Mouse (Mus musculus) kidney, embryonic 14.5 days (tissue): ENCODE results near the gene Acp2. TPM values are rescaled to one million over a fixed set of nuclear protein-coding genes. Genes with fewer than 3 reads are reported as not detected.
"Not testable (repeated sequence)": the region's sequence is repeated elsewhere in the genome, so short reads cannot be mapped to it uniquely, and the experiment has no call there.

ENCODE experiments used
- ATAC-seq: fragments of 200-750 bp; cut with Nextera tagmentation; 2 replicates; pipeline ENCODE4 v1.8.0; 2017; ENCODE audit warnings: moderate number of reproducible peaks, mild to moderate bottlenecking, moderate TSS enrichment, moderate library complexity; ENCODE audit not compliant: low FRiP score, low TSS enrichment
- H3K27ac ChIP-seq: fragments of 300-500 bp; sonication (generic); 2 replicates; pipeline ENCODE4 v1.5.1; 2014; ENCODE audit warnings: low read depth, mild to moderate bottlenecking, low read length, moderate library complexity, mixed read lengths
- H3K27me3 ChIP-seq: fragments of 300-500 bp; sonication (generic); 2 replicates; pipeline ENCODE4 v1.6.1; 2014; ENCODE audit warnings: mild to moderate bottlenecking, low read length; ENCODE audit not compliant: control insufficient read depth, insufficient read depth
- H3K36me3 ChIP-seq: fragments of 300-500 bp; sonication (generic); 2 replicates; pipeline ENCODE4 v1.6.1; 2014; ENCODE audit warnings: low read length, mixed read lengths; ENCODE audit not compliant: control insufficient read depth, insufficient read depth
- H3K4me1 ChIP-seq: fragments of 300-500 bp; sonication (generic); 2 replicates; pipeline ENCODE4 v1.6.1; 2014; ENCODE audit warnings: low read length, mixed read lengths; ENCODE audit not compliant: control insufficient read depth, insufficient read depth
- H3K4me2 ChIP-seq: fragments of 300-500 bp; sonication (generic); replicated peaks from 2 replicates; pipeline ENCODE4 v1.6.1; 2014; ENCODE audit warnings: low read depth, mild to moderate bottlenecking, low read length
- H3K4me3 ChIP-seq: fragments of 300-500 bp; sonication (generic); 2 replicates; pipeline ENCODE4 v1.5.1; 2014; ENCODE audit warnings: mild to moderate bottlenecking, low read length
- H3K9ac ChIP-seq: fragments of 300-500 bp; sonication (generic); 2 replicates; pipeline ENCODE4 v1.6.1; 2014; ENCODE audit warnings: low read depth, mild to moderate bottlenecking, low read length, moderate library complexity
- H3K9me3 ChIP-seq: fragments of 300-500 bp; sonication (generic); 2 replicates; pipeline ENCODE4 v1.6.1; 2016; ENCODE audit warnings: low read length; ENCODE audit not compliant: control insufficient read depth
- WGBS: fragments of 180-500 bp; shearing (Covaris S2); extraction: QIAGEN DNeasy Blood & Tissue Kit; methylation state at CpG from one replicate; pipeline ENCODE4 v1.1.7; 2014; 5-methylcytosine and 5-hydroxymethylcytosine counted together
- polyA plus RNA-seq: library from polyadenylated mRNA; unstranded; fragments of >200 nt; fragmentation: Nextera tagmentation; extraction: Ambion mirVana; gene quantifications from 2 replicates; pipeline ENCODE4 v1.2.1, GENCODE M21; 2014

Gene Acp2
- polyA plus RNA-seq, 1 experiment from 2014 or later, result 25.4 TPM

DNA sequence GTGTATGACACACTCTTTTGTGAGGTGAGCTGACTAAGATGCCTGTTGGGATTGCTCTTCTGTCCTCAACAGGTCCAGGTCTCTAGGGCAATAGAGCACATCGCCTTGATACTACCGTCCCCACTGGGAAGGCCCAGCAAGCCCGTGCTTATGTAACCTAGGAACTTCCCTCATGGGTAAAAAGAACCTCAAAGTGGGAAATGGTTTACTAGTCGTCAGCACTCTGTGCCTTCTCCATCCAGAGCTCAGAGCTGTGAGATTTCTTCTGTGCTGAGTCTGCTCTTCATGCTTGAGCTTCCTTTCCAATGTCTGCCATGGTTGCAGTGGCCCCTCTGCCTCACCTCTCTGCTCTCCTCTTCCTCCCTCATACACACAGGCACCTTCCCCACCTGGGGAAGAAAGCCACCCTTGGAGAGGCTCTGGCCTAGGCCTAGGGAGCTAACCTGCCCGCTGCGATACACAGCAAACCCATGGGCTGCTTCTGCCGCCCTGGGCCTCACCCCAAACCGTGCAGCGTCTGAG is 3.6 kb downstream of the Acp2 start:
- 89% methylated on average over 9 of the region's 9 CpGs for whole genome bisulfite sequencing
- Histone ChIP-seq H3K4me2 (no peak overlapping the region), H3K27me3 (no peaks in the 10 kb centered on the region), H3K4me3 (no peak overlapping the region), H3K27ac (no peak overlapping the region), H3K4me1 (peaks cover 10% of the 10 kb centered on the region), H3K9me3 (no peaks in the 10 kb centered on the region), H3K9ac (no peak overlapping the region), H3K36me3 (peaks cover 55% of the 10 kb centered on the region)
- no peak for ATAC-seq

- peaks cover 51% of the 10 kb centered on the region for H3K36me3 ChIP-seq
Observed at GRCm38 (mm10) chr2:91213311-91213710, 10.6 kb downstream of the Acp2 start.

GRCm38 (mm10) chr2:91217032-91217431 is 14.3 kb downstream of the Acp2 start:
- ATAC-seq, result no peak
- Histone ChIP-seq H3K36me3 (peaks cover 17% of the 10 kb centered on the region), H3K4me2 (no peak overlapping the region), H3K4me1 (no peaks in the 10 kb centered on the region), H3K27me3 (no peaks in the 10 kb centered on the region), H3K9ac (no peak overlapping the region), H3K27ac (no peak overlapping the region), H3K9me3 (no peaks in the 10 kb centered on the region), H3K4me3 (no peak overlapping the region)
- 65% methylated on average over 4 of the region's 4 CpGs for WGBS

More at GRCm38 (mm10) chr2:91213311-91213710, 10.6 kb downstream of the Acp2 start:
- Histone ChIP-seq H3K9me3 (no peaks in the 10 kb centered on the region), H3K4me3 (no peak overlapping the region), H3K27ac (no peak overlapping the region), H3K4me1 (no peaks in the 10 kb centered on the region), H3K4me2 (no peak overlapping the region), H3K9ac (no peak overlapping the region), H3K27me3 (no peaks in the 10 kb centered on the region)
- no peak for ATAC-seq

DNA sequence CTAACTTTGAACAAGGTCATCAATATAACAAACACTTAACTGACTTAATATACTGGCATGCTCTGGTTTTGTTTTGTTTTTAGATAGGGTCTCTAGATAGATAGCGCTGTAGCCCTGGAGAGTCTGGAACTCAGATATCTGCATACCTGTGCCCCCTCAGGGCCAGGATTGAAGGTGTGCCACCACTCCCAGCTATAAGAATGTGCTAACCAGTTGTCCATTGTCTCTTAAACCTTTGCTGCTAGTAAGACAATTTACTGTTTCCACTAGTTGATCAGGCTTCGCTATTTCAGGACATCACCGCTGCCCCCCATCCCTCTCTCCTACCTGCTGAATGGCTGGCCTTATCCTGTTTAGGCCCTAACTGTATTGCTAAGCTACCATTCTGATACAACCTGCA is 17.8 kb downstream of the Acp2 start:
- Histone ChIP-seq H3K4me3 (no peak overlapping the region), H3K4me2 (no peak overlapping the region), H3K9ac (no peak overlapping the region), H3K36me3 (peaks cover 7% of the 10 kb centered on the region; the same call in 1 of the 2 replicates), H3K4me1 (no peaks in the 10 kb centered on the region), H3K9me3 (no peaks in the 10 kb centered on the region), H3K27me3 (no peaks in the 10 kb centered on the region), H3K27ac (no peak overlapping the region)
- 95% methylated on average over 3 of the region's 3 CpGs for WGBS
- no peak for ATAC-seq

- 86% methylated on average over 2 of the region's 2 CpGs for WGBS
- ATAC-seq, result no peak
- H3K4me3 ChIP-seq, result no peak overlapping the region
- no peaks in the 10 kb centered on the region for H3K9me3 ChIP-seq
- no peaks in the 10 kb centered on the region for H3K4me1 ChIP-seq
- H3K27me3 ChIP-seq, result no peaks in the 10 kb centered on the region
- H3K27ac ChIP-seq, result no peak overlapping the region
- no peak overlapping the region for H3K9ac ChIP-seq
- H3K4me2 ChIP-seq, result no peak overlapping the region
- no peaks in the 10 kb centered on the region for H3K36me3 ChIP-seq
Observed at GRCm38 (mm10) chr2:91223614-91224013, 20.9 kb downstream of the Acp2 start.

DNA sequence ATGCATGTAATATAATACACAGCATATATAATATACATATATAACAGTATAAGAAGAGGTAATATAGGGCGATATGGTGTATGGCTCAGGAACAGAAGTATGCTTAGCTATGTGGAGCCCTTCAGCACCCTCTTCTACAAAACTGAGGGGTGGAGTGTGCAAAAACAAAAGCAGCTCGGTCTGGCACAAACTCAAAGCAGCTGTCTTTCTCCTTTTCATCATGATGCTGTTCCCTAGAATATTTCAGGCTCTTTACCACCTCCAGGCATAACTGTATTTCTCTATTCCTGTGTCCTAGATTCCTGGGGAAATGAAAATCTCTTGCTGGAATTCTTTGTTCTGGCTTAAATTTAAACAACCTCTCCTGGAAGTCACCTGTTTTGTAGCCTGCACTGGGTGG is 27.1 kb downstream of the Acp2 start:
- no peak overlapping the region for H3K4me2 ChIP-seq
- WGBS, result 85% methylated on average over 2 of the region's 2 CpGs
- H3K9me3 ChIP-seq, result no peaks in the 10 kb centered on the region
- no peaks in the 10 kb centered on the region for H3K27me3 ChIP-seq
- no peak overlapping the region for H3K9ac ChIP-seq
- H3K4me1 ChIP-seq, result no peaks in the 10 kb centered on the region
- no peak overlapping the region for H3K27ac ChIP-seq
- H3K36me3 ChIP-seq, result peaks cover 8% of the 10 kb centered on the region; the same call in 1 of the 2 replicates
- no peak overlapping the region for H3K4me3 ChIP-seq
- ATAC-seq, result no peak

DNA sequence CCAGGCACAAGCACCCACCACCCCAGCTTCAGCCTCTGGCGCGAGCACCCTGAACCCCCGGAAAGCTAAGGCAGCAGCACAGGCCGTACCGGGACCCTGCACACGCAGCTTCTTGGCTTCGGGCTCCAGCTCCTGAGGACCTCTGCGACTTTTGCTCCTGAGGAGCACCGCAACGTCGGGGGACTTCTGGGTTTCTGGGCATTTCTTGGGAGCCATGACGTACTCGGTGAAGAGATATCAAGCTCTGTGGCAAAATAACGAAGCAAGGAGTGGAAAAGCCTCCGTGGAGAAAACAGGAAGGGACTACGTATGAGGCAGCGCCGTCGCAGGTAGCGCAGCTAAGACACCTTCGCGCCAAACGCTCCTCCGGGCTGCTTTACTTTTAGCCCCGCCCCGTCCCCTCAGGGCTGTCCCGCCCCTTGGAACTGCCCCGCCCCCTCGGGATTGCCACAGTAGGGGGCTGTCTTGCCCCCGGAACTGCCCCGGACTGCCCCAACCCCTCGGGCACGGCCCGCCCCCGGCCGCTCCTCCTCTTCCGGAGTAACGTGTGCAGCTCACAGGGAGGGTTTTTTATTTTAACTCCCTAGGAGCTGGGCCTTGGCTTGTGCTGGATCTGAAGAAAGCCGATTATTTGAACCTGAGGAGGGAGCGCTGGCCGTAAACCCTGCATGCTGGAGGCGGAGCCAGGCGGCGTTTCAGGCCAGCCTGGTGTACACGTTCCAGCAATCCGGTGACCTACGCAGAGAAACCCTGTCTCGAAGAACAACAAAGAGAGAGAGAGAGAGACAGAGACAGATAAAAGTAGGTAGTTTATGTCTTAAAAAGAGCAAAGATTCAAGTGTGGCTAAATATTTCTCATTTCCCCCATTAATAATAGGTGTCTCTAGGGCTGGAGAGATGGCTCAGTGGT is 34.2 kb downstream of the Acp2 start, which contains the start of gene Ddb2:
Gene Ddb2 (minus strand): TSS at position 382 of the 910 bp plus-strand sequence.
- 0 out of 2 replicates have a peak, but pooled peaks cover 2% of the 10 kb centered on the region for H3K4me1 ChIP-seq
- ATAC-seq, result peak; percentile 98
- peak within 1 kb of the TSS; percentile 90 for H3K4me2 ChIP-seq
- H3K9ac ChIP-seq, result peak within 1 kb of the TSS; percentile 69
- WGBS, result under 1% methylated on average over 48 of the region's 48 CpGs
- peaks cover 8% of the 10 kb centered on the region; the same call in 1 of the 2 replicates for H3K36me3 ChIP-seq
- H3K27me3 ChIP-seq, result no peaks in the 10 kb centered on the region
- H3K9me3 ChIP-seq, result no peaks in the 10 kb centered on the region
- peak within 1 kb of the TSS; percentile 71 for H3K4me3 ChIP-seq
- peak within 1 kb of the TSS; percentile 93 for H3K27ac ChIP-seq

DNA sequence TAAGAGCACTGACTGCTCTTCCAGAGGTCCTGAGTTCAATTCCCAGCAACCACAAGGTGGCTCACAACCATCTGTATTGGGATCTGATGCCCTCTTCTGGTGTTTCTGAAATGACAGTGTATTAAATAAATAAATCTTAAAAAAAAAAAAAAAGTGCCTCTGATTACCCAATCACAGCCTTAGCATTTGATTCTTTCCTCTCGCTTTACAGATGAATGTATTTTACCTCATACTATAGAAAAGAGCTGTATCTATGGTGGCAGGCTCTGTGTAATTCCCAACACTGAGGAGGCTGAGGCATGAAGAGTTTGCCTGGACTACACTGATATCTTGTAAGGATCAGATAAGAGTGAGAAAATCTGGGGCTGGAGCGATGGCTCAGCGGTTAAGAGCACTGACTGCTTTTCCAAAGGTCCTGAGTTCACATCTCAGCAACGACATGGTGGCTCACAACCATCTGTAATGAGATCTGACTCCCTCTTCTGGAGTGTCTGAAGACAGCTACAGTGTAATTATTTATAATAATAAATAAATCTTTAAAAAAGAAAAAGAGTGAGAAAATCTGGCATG is 34.9 kb downstream of the Acp2 start:
- H3K27me3 ChIP-seq, H3K9me3 ChIP-seq, H3K36me3 ChIP-seq, H3K4me1 ChIP-seq: not testable (repeated sequence)
- 17% methylated on average over 4 of the region's 4 CpGs for WGBS
- peak overlapping the region; percentile 71 for H3K4me3 ChIP-seq
- H3K9ac ChIP-seq, result peak overlapping the region; percentile 51; the same call in 1 of the 2 replicates
- ATAC-seq, result peak; percentile 7; the same call in 1 of the 2 replicates
- H3K27ac ChIP-seq, result peak overlapping the region; percentile 93; the same call in 1 of the 2 replicates
- peak overlapping the region; percentile 90 for H3K4me2 ChIP-seq

DNA sequence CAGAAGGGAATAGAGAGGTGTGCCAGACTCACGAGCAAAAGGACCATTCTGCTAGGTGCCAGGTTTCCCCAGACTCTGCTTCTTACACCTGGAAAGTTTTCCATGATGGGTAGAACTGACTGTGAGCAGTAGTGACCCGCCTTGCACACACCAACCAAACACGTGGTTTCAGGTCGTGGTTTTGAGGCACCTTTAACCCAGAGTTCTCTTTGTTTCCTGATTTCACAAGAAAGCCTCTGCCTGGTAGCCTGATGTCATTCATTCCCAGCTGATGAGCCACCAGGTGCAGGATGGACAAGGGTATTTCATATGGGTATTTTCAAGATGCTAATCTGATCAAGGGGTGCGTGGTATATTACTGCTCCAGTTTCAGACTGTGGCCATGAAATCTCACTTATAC is 39.9 kb downstream of the Acp2 start:
- no peak overlapping the region for H3K27ac ChIP-seq
- H3K4me1 ChIP-seq, result no peaks in the 10 kb centered on the region
- H3K9me3 ChIP-seq, result no peaks in the 10 kb centered on the region
- H3K9ac ChIP-seq, result no peak overlapping the region
- no peak overlapping the region for H3K4me3 ChIP-seq
- 72% methylated on average over 5 of the region's 5 CpGs for WGBS
- no peak for ATAC-seq
- H3K36me3 ChIP-seq, result no peaks in the 10 kb centered on the region
- no peaks in the 10 kb centered on the region for H3K27me3 ChIP-seq
- H3K4me2 ChIP-seq, result no peak overlapping the region
